Mouse (Mus musculus): Measurements from ENCODE around the gene Pdlim7.

Gene Pdlim7

GRCm38 (mm10) chr13:55486029-55486794, 27.3 kb downstream of the Pdlim7 start:
- DNase-seq (ENCODE audit: low spot score in 2 of 2) = peak in 1 of 2 experiments; percentile 36

- peak in 1 of 2 experiments; percentile 12 for DNase-seq (ENCODE audit: low spot score in 2 of 2)
Measured at GRCm38 (mm10) chr13:55484520-55485088, 28.9 kb downstream of the Pdlim7 start.

GRCm38 (mm10) chr13:55483593-55483992, 29.9 kb downstream of the Pdlim7 start:
- peak; percentile 89 to 96 for DNase-seq (ENCODE audit: low spot score in 2 of 2)

- no peak for DNase-seq (ENCODE audit: low spot score in 2 of 2)
Measured at GRCm38 (mm10) chr13:55483071-55483470, 30.4 kb downstream of the Pdlim7 start.

GRCm38 (mm10) chr13:55482542-55482941, 30.9 kb downstream of the Pdlim7 start:
- peak in 1 of 2 experiments; percentile 16 for DNase-seq (ENCODE audit: low spot score in 2 of 2)

- no peak for DNase-seq (ENCODE audit: low spot score in 2 of 2)
Measured at GRCm38 (mm10) chr13:55479929-55480328, 33.5 kb downstream of the Pdlim7 start.

- peak in 1 of 2 experiments; percentile 23 for DNase-seq (ENCODE audit: low spot score in 2 of 2)
Measured at GRCm38 (mm10) chr13:55479008-55479407, 34.5 kb downstream of the Pdlim7 start.

GRCm38 (mm10) chr13:55478036-55478435, 35.4 kb downstream of the Pdlim7 start:
- peak in 1 of 2 experiments; percentile 68 for DNase-seq (ENCODE audit: low spot score in 2 of 2)

GRCm38 (mm10) chr13:55477492-55477891, 36.0 kb downstream of the Pdlim7 start:
- no peak for DNase-seq (ENCODE audit: low spot score in 2 of 2)

GRCm38 (mm10) chr13:55476256-55476655, 37.2 kb downstream of the Pdlim7 start:
- DNase-seq (ENCODE audit: low spot score in 2 of 2) = no peak

- peak in 1 of 2 experiments; percentile 14 for DNase-seq (ENCODE audit: low spot score in 2 of 2)
Measured at GRCm38 (mm10) chr13:55475750-55476149, 37.7 kb downstream of the Pdlim7 start.

GRCm38 (mm10) chr13:55474621-55475069, 38.8 kb downstream of the Pdlim7 start:
- DNase-seq (ENCODE audit: low spot score in 2 of 2) = peak in 1 of 2 experiments; percentile 81

- DNase-seq (ENCODE audit: low spot score in 2 of 2) = peak in 1 of 2 experiments; percentile 30
Measured at GRCm38 (mm10) chr13:55473961-55474360, 39.5 kb downstream of the Pdlim7 start.

- peak in 1 of 2 experiments; percentile 36 for DNase-seq (ENCODE audit: low spot score in 2 of 2)
Measured at GRCm38 (mm10) chr13:55473076-55473831, 40.2 kb downstream of the Pdlim7 start.

GRCm38 (mm10) chr13:55472132-55473022, 41.1 kb downstream of the Pdlim7 start:
- peak; percentile 81 for DNase-seq (ENCODE audit: low spot score in 2 of 2)

- no peak for DNase-seq (ENCODE audit: low spot score in 2 of 2)
Measured at GRCm38 (mm10) chr13:55471819-55472131, 41.7 kb downstream of the Pdlim7 start.

GRCm38 (mm10) chr13:55471156-55471818, 42.2 kb downstream of the Pdlim7 start:
- peak; percentile 76 to 81 for DNase-seq (ENCODE audit: low spot score in 2 of 2)

GRCm38 (mm10) chr13:55470372-55470771, 43.1 kb downstream of the Pdlim7 start:
- peak; percentile 44 to 47 for DNase-seq (ENCODE audit: low spot score in 2 of 2)

GRCm38 (mm10) chr13:55468851-55469560, 44.5 kb downstream of the Pdlim7 start:
- DNase-seq (ENCODE audit: low spot score in 2 of 2) = peak; percentile 11 to 24

- DNase-seq (ENCODE audit: low spot score in 2 of 2) = peak in 1 of 2 experiments; percentile 41
Measured at GRCm38 (mm10) chr13:55465830-55466440, 47.5 kb downstream of the Pdlim7 start.
